Mouse (Mus musculus): ENCODE measurements around the gene Obscn.

GRCm38 (mm10) chr11:59097770-59098169 lies 38.4 kb downstream of the Obscn start:
- no peak for TF ChIP-seq CTCF (IDR thresholded peaks at IDR 0.05; ENCODE audit: borderline replicate concordance, insufficient read depth, low read length)
- no peak for TF ChIP-seq POLR2A (IDR thresholded peaks at IDR 0.05; ENCODE audit: low read depth, low read length)

Measured in embryonic fibroblast, embryonic 13.5 days (primary cell).